In genomic region chr2:144246270-144246669, GRCm38 (mm10) we compare ENCODE assay signal across 17 mouse cellular contexts. TPM values are rescaled to one million over a fixed set of nuclear protein-coding genes. Genes with fewer than 3 reads are reported as not detected.
DNase-seq lines count a peak whose midpoint lies in the region; ATAC-seq and TF ChIP-seq lines count a peak whose summit lies in the region.
"Had no signal": no experiment of that assay in that cellular context is flagged by ENCODE, and none has a peak within 500 bp of the region (broad histone marks: within the 10 kb centered on the region; RNA-seq: fewer than 3 reads in every experiment).

No protein-coding gene starts in this region.

- peak; percentile 13; the same call in 1 of the 2 replicates for ATAC-seq in hindbrain, embryonic 15.5 days (ENCODE audit: low FRiP score, low read depth)
- no peak for ATAC-seq in hindbrain, embryonic 12.5 days (ENCODE audit: low FRiP score)
- ATAC-seq in midbrain, embryonic 11.5 days (ENCODE audit: low FRiP score) = 0 out of 2 replicates have a peak, but pooled peaks have one; percentile 8
- no peak for ATAC-seq in midbrain, embryonic 15.5 days (replicated peaks)
- no peak for ATAC-seq in hindbrain, embryonic 11.5 days (ENCODE audit: low FRiP score)
- ATAC-seq: midbrain, embryonic 13.5 days had no signal

- no peak for TF ChIP-seq POLR2A in small intestine, adult 2 months (IDR thresholded peaks at IDR 0.05; ENCODE audit: low read depth, low read length)

- H3K4me3 ChIP-seq in hindbrain, embryonic 15.5 days = no peak overlapping the region
- no peak overlapping the region for H3K4me3 ChIP-seq in hindbrain, embryonic 12.5 days
- no peak overlapping the region for H3K4me3 ChIP-seq in midbrain, embryonic 11.5 days (ENCODE audit: low read depth, low read length)
- H3K4me3 ChIP-seq in midbrain, embryonic 15.5 days = no peak overlapping the region
- H3K4me3 ChIP-seq in brown adipose tissue, adult 24 weeks (ENCODE audit: insufficient read depth, low read depth, low read length) = no peak overlapping the region
- H3K4me3 ChIP-seq in small intestine, adult 2 months (ENCODE audit: low read depth, low read length) = no peak overlapping the region
- no peak overlapping the region for H3K4me3 ChIP-seq in hindbrain, embryonic 11.5 days (ENCODE audit: low read depth, low read length)
- H3K4me3 ChIP-seq: heart, embryonic 15.5 days; hindbrain, embryonic 13.5 days; left cerebral cortex, adult 2 months; liver, embryonic 15.5 days; midbrain, embryonic 13.5 days had no signal

- 68% methylated on average over 2 of the region's 2 CpGs for WGBS in hindbrain, embryonic 15.5 days
- WGBS in hindbrain, embryonic 12.5 days = 79% methylated on average over 2 of the region's 2 CpGs
- 80% methylated on average over 2 of the region's 2 CpGs for WGBS in midbrain, embryonic 11.5 days
- WGBS in midbrain, embryonic 15.5 days = 83% methylated on average over 2 of the region's 2 CpGs
- 78% methylated on average over 2 of the region's 2 CpGs for WGBS in small intestine, adult 2 months
- WGBS in hindbrain, embryonic 11.5 days = 80% methylated on average over 2 of the region's 2 CpGs

- no peaks in the 10 kb centered on the region for H3K4me1 ChIP-seq in hindbrain, embryonic 15.5 days (replicated peaks)
- H3K4me1 ChIP-seq in hindbrain, embryonic 12.5 days = peaks cover 11% of the 10 kb centered on the region; the same call in 1 of the 2 replicates
- H3K4me1 ChIP-seq in midbrain, embryonic 11.5 days (ENCODE audit: control insufficient read depth, insufficient read depth, low read length) = no peaks in the 10 kb centered on the region
- H3K4me1 ChIP-seq in midbrain, embryonic 15.5 days = no peaks in the 10 kb centered on the region
- H3K4me1 ChIP-seq in brown adipose tissue, adult 24 weeks (ENCODE audit: control insufficient read depth, insufficient read depth, insufficient read length, low read length) = peaks cover 2% of the 10 kb centered on the region
- H3K4me1 ChIP-seq in small intestine, adult 2 months (ENCODE audit: control insufficient read depth, insufficient read depth, insufficient read length, low read length) = peaks cover 10% of the 10 kb centered on the region; the same call in 1 of the 2 replicates
- H3K4me1 ChIP-seq in hindbrain, embryonic 11.5 days (replicated peaks; ENCODE audit: control insufficient read depth, insufficient read depth, low read length) = no peaks in the 10 kb centered on the region
- H3K4me1 ChIP-seq: midbrain, embryonic 13.5 days had no signal

- no peak for TF ChIP-seq CTCF in small intestine, adult 2 months (IDR thresholded peaks at IDR 0.05; ENCODE audit: extremely low read depth, insufficient read length, insufficient replicate concordance, low read depth, low read length)

- no peak for DNase-seq in midbrain, embryonic 11.5 days (ENCODE audit: low spot score, missing footprints)
- DNase-seq in thymus, postnatal 25 days = no peak
- DNase-seq in hindbrain, embryonic 11.5 days (ENCODE audit: low spot score) = no peak
- DNase-seq: adrenal gland, postnatal 36 days; cerebellum, postnatal 14 days; kidney, adult 18-20 months; lung, postnatal 36 days had no signal

- H3K27me3 ChIP-seq in hindbrain, embryonic 15.5 days = no peaks in the 10 kb centered on the region
- no peaks in the 10 kb centered on the region for H3K27me3 ChIP-seq in hindbrain, embryonic 12.5 days
- H3K27me3 ChIP-seq in midbrain, embryonic 11.5 days (ENCODE audit: control insufficient read depth, insufficient read depth, low read length) = no peaks in the 10 kb centered on the region
- no peaks in the 10 kb centered on the region for H3K27me3 ChIP-seq in midbrain, embryonic 15.5 days (replicated peaks)
- H3K27me3 ChIP-seq in small intestine, adult 2 months (ENCODE audit: control insufficient read depth, insufficient read depth, low read length) = no peaks in the 10 kb centered on the region
- no peaks in the 10 kb centered on the region for H3K27me3 ChIP-seq in hindbrain, embryonic 11.5 days (ENCODE audit: control insufficient read depth, insufficient read depth, low read length)
- H3K27me3 ChIP-seq: heart, embryonic 15.5 days; hindbrain, embryonic 13.5 days; liver, embryonic 15.5 days; midbrain, embryonic 13.5 days had no signal

- no peak overlapping the region for H3K27ac ChIP-seq in hindbrain, embryonic 15.5 days (replicated peaks)
- H3K27ac ChIP-seq in hindbrain, embryonic 12.5 days = no peak overlapping the region
- no peak overlapping the region for H3K27ac ChIP-seq in midbrain, embryonic 11.5 days (ENCODE audit: low read depth, low read length)
- no peak overlapping the region for H3K27ac ChIP-seq in midbrain, embryonic 15.5 days
- H3K27ac ChIP-seq in brown adipose tissue, adult 24 weeks (replicated peaks; ENCODE audit: low read depth, low read length) = 0 out of 2 replicates have a peak overlapping the region, but pooled peaks have one; percentile 58
- H3K27ac ChIP-seq in small intestine, adult 2 months (ENCODE audit: insufficient read depth, low read depth, low read length) = peak overlapping the region; percentile 21; the same call in 1 of the 2 replicates
- no peak overlapping the region for H3K27ac ChIP-seq in hindbrain, embryonic 11.5 days (ENCODE audit: low read depth, low read length)
- H3K27ac ChIP-seq: heart, embryonic 15.5 days; hindbrain, embryonic 13.5 days; left cerebral cortex, adult 2 months; liver, embryonic 15.5 days; midbrain, embryonic 13.5 days had no signal

- peaks cover 14% of the 10 kb centered on the region for H3K36me3 ChIP-seq in hindbrain, embryonic 15.5 days
- H3K36me3 ChIP-seq in hindbrain, embryonic 12.5 days = peaks cover 23% of the 10 kb centered on the region
- peaks cover 12% of the 10 kb centered on the region; the same call in 1 of the 2 replicates for H3K36me3 ChIP-seq in midbrain, embryonic 11.5 days (ENCODE audit: control insufficient read depth, insufficient read depth, low read length)
- H3K36me3 ChIP-seq in midbrain, embryonic 15.5 days (replicated peaks) = peaks cover 14% of the 10 kb centered on the region
- H3K36me3 ChIP-seq in small intestine, adult 2 months (ENCODE audit: control insufficient read depth, insufficient read depth, low read length) = peaks cover 19% of the 10 kb centered on the region
- no peaks in the 10 kb centered on the region for H3K36me3 ChIP-seq in hindbrain, embryonic 11.5 days (ENCODE audit: control insufficient read depth, insufficient read depth, low read length)

- H3K9ac ChIP-seq in hindbrain, embryonic 15.5 days = no peak overlapping the region
- H3K9ac ChIP-seq in hindbrain, embryonic 12.5 days = no peak overlapping the region
- no peak overlapping the region for H3K9ac ChIP-seq in midbrain, embryonic 11.5 days (ENCODE audit: low read length)
- no peak overlapping the region for H3K9ac ChIP-seq in midbrain, embryonic 15.5 days
- H3K9ac ChIP-seq in hindbrain, embryonic 11.5 days (ENCODE audit: low read depth, low read length) = no peak overlapping the region
- H3K9ac ChIP-seq: heart, embryonic 15.5 days; hindbrain, embryonic 13.5 days; liver, embryonic 15.5 days; midbrain, embryonic 13.5 days had no signal

- H3K9me3 ChIP-seq in hindbrain, embryonic 15.5 days = no peaks in the 10 kb centered on the region
- H3K9me3 ChIP-seq in hindbrain, embryonic 12.5 days (replicated peaks) = no peaks in the 10 kb centered on the region
- no peaks in the 10 kb centered on the region for H3K9me3 ChIP-seq in midbrain, embryonic 11.5 days (ENCODE audit: control insufficient read depth, low read length)
- no peaks in the 10 kb centered on the region for H3K9me3 ChIP-seq in midbrain, embryonic 15.5 days
- H3K9me3 ChIP-seq in hindbrain, embryonic 11.5 days (ENCODE audit: control insufficient read depth, low read length) = no peaks in the 10 kb centered on the region
- H3K9me3 ChIP-seq: heart, embryonic 15.5 days; hindbrain, embryonic 13.5 days; liver, embryonic 15.5 days; midbrain, embryonic 13.5 days had no signal

- H3K4me2 ChIP-seq in hindbrain, embryonic 15.5 days = no peak overlapping the region
- no peak overlapping the region for H3K4me2 ChIP-seq in hindbrain, embryonic 12.5 days (replicated peaks)
- no peak overlapping the region for H3K4me2 ChIP-seq in midbrain, embryonic 11.5 days
- no peak overlapping the region for H3K4me2 ChIP-seq in midbrain, embryonic 15.5 days
- H3K4me2 ChIP-seq in hindbrain, embryonic 11.5 days (replicated peaks; ENCODE audit: low read depth, low read length) = no peak overlapping the region
- H3K4me2 ChIP-seq: heart, embryonic 15.5 days; hindbrain, embryonic 13.5 days; liver, embryonic 15.5 days; midbrain, embryonic 13.5 days had no signal

RNA-seq across cellular contexts. Expression of gene Mgme1, which starts 24.2 kb away (rescaled TPM):
- polyA plus RNA-seq in hindbrain, embryonic 15.5 days (2015; fragmentation: Nextera tagmentation; extraction: Ambion mirVana) = 12.9 and 14.2 TPM in 2 replicates
- polyA plus RNA-seq in hindbrain, embryonic 12.5 days (2016; fragmentation: Nextera tagmentation; extraction: Ambion mirVana) = 15.4 and 16.2 TPM in 2 replicates
- 15.7 and 17.4 TPM in 2 replicates for polyA plus RNA-seq in midbrain, embryonic 11.5 days (2014; fragmentation: Nextera tagmentation; extraction: Ambion mirVana)
- polyA plus RNA-seq in midbrain, embryonic 15.5 days (2015; fragmentation: Nextera tagmentation; extraction: Ambion mirVana) = 11.5 and 12.3 TPM in 2 replicates
- polyA plus RNA-seq in brown adipose tissue, adult 24 weeks (2012; ENCODE audit: insufficient read depth, insufficient read length, missing spikeins) = 21.4 and 26.4 TPM in 2 replicates
- polyA plus RNA-seq in small intestine, adult 2 months (2012; rRNA removed) = 1.0 and 1.9 TPM in 2 replicates
- polyA plus RNA-seq in hindbrain, embryonic 11.5 days (2014; fragmentation: Nextera tagmentation; extraction: Ambion mirVana) = 15.8 and 17.2 TPM in 2 replicates

RNA-seq across cellular contexts. Expression of gene Snx5, which starts 24.4 kb away (rescaled TPM):
- polyA plus RNA-seq in hindbrain, embryonic 15.5 days (2015; fragmentation: Nextera tagmentation; extraction: Ambion mirVana) = 67.6 and 68.1 TPM in 2 replicates
- polyA plus RNA-seq in hindbrain, embryonic 12.5 days (2016; fragmentation: Nextera tagmentation; extraction: Ambion mirVana) = 93.0 and 97.0 TPM in 2 replicates
- polyA plus RNA-seq in midbrain, embryonic 11.5 days (2014; fragmentation: Nextera tagmentation; extraction: Ambion mirVana) = 105 and 111 TPM in 2 replicates
- 62.0 and 62.8 TPM in 2 replicates for polyA plus RNA-seq in midbrain, embryonic 15.5 days (2015; fragmentation: Nextera tagmentation; extraction: Ambion mirVana)
- 65.6 and 89.1 TPM in 2 replicates for polyA plus RNA-seq in brown adipose tissue, adult 24 weeks (2012; ENCODE audit: insufficient read depth, insufficient read length, missing spikeins)
- polyA plus RNA-seq in small intestine, adult 2 months (2012; rRNA removed) = 17.5 and 36.0 TPM in 2 replicates
- 104 and 108 TPM in 2 replicates for polyA plus RNA-seq in hindbrain, embryonic 11.5 days (2014; fragmentation: Nextera tagmentation; extraction: Ambion mirVana)

Comparison
In these comparisons a context has a peak if more than half of its experiments do, and no peak if none do; other contexts are left out.
1. ATAC-seq: peak in hindbrain, embryonic 15.5 days (single experiment) and midbrain, embryonic 11.5 days (single experiment); none in hindbrain, embryonic 12.5 days (single experiment), midbrain, embryonic 15.5 days (single experiment) and hindbrain, embryonic 11.5 days (single experiment).
2. H3K27ac ChIP-seq: peak in brown adipose tissue, adult 24 weeks (single experiment) and small intestine, adult 2 months (single experiment); none in hindbrain, embryonic 15.5 days (single experiment), hindbrain, embryonic 12.5 days (single experiment), midbrain, embryonic 11.5 days (single experiment), midbrain, embryonic 15.5 days (single experiment) and hindbrain, embryonic 11.5 days (single experiment).